Mouse (Mus musculus) gastrocnemius, adult 2 months (tissue): ENCODE measurements around the gene Tspan13. TPM values are rescaled to one million over a fixed set of nuclear protein-coding genes. Genes with fewer than 3 reads are reported as not detected.

Experiments
- DNase-seq: peaks from one replicate; pipeline ENCODE4 v3.0.0; 2022
- H3K27ac ChIP-seq: fragments of 200-600 bp; 2 replicates; pipeline ENCODE4 v1.8.1; 2022; ENCODE audit warnings: mild to moderate bottlenecking
- H3K4me3 ChIP-seq: fragments of 200-600 bp; 2 replicates; pipeline ENCODE4 v1.8.1; 2022; ENCODE audit warnings: mild to moderate bottlenecking, moderate library complexity
- CTCF ChIP-seq: fragments of 200-600 bp; IDR thresholded peaks from 2 replicates; pipeline ENCODE4 v1.8.1; 2022; ENCODE audit warnings: antibody characterized with exemption, mild to moderate bottlenecking, moderate library complexity
- intact Hi-C: fragments of 180-260 bp; cut with DNase I; formaldehyde crosslinking; loops from one replicate; pipeline ENCODE4 v1.15.1; 2025
- total RNA-seq, 2 experiments: library from RNA; stranded (reverse); gene quantifications; 2 replicates each; pipeline ENCODE4 v1.2.3; 2021

Tspan13 gene
- total RNA-seq, 2 experiments from 2014 or later = 19.4 to 23.0 TPM

DNA sequence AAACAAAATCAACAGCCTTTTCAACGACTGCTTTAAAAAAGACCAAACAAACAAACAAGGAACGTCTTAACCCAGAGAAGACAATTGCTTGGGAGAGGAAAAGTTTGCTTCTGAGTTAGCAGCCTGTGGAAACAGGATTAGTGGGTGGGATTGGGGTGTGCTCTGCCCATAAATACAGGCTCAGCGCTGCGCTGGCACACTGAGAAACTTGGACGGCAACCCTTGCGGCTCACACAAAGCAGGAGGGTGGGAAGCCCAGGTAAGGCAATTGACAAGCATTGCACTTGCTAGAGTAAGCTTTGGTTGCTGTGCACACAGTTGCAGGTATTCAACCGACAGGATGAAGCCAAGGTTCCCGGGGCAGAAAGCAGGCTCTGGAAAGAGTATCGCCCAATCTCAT, 49.6 kb downstream of the Tspan13 start, which contains the start of gene Agr2:
Gene Agr2 (plus strand): TSS at position 197 of the 400 bp plus-strand sequence.
- Histone ChIP-seq H3K27ac (no peak within 1 kb of the TSS), H3K4me3 (no peak within 1 kb of the TSS)
- TF ChIP-seq CTCF = no peak
- no peak for DNase-seq
- intact Hi-C loops = no loop called here

DNA sequence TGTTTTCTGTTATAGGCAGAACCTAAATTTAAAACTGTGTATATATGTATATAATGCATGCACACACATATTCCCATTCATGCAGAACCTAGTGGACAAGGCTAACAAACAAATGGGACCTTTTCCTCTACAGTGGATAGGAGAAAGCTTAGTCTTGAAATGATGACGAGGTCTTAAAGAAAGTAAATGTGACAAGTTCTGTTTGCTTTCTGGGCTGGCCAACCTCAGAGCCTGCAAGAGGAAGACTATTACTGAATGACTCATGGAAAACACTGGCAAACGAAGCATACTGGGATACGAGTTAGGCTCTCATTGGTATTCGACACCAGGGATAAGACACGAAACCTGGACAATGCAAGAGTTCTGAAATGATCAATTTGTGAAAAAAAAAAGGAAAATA, 57.6 kb downstream of the Tspan13 start:
- DNase-seq = no peak
- intact Hi-C loops = no loop called here
- no peak overlapping the region for H3K27ac ChIP-seq
- TF ChIP-seq CTCF = no peak
- no peak overlapping the region for H3K4me3 ChIP-seq

DNA sequence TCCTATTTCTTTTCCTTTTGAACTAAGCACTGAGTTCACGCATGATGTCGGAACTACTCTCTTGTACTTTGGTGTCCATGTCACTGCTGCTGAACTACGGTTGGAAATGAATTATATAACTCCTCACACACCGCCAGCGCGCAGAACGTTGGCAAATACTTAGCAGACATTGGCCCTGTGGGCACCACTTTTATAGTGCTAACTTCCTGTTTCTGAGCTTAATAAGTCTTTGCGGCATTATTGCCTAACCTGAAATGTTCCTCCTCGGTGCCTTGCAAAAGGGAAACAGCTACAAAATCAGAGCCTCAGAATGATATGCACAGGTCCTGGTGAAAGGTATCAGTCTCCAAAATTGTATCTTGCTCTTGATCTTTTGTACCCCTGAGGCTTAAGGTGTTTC, 58.8 kb downstream of the Tspan13 start:
- no peak overlapping the region for H3K27ac ChIP-seq
- H3K4me3 ChIP-seq = no peak overlapping the region
- intact Hi-C loops = no loop called here
- no peak for TF ChIP-seq CTCF
- DNase-seq = no peak

DNA sequence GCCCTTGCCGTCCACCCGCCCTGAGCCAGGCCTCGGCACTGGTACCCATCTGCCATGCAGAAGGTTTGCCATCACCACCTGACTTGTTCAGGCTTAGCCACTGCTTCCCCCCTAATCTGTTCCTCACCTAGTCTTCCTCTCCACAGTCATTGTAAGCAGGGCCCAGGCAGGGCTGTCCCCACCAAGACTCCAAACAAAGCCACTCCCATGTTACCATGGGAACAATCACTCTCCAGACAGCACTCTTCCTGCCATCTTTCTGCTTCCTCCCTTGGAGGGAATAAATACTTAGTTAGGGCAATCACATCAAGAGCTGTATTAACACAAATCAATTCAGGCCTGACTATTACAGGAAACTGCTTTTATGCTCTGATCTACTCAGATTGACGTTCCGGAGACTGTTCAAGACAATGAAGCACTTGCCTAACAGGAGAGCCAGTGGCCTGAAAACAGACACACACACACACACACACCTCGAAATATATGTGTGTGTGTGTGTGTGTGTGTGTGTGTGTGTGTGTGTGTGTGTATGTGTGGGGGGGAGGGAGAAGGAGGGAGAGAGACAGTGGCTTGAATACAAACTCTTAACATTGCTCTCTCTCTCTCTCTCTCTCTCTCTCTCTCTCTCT, 60.5 kb downstream of the Tspan13 start:
- no peak for TF ChIP-seq CTCF
- intact Hi-C loops = no loop called here

DNA sequence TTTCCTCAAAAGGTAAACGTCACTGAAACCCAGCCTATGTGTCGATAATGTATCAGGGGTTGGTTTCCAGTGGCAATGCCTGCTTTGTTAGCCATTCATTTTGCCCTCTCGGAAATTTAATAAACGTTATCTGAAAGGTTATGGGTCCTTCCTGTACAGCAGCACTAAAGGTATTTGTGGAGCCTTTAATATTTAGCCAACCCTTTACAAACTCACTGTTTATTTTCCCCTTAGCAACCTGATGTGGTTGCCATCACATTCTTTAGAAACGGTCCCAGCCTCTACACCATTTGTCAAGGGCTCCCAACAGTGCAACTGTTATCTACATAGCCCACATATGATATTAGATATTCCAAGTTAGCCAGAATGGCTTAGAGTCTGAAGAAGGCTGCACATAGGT, 62.7 kb downstream of the Tspan13 start:
- Histone ChIP-seq H3K27ac (no peak overlapping the region), H3K4me3 (no peak overlapping the region)
- DNase-seq = no peak
- intact Hi-C loops = no loop called here
- TF ChIP-seq CTCF = no peak

More for the DNA sequence above, 60.5 kb downstream of the Tspan13 start:
- DNase-seq = no peak
- no peak overlapping the region for H3K4me3 ChIP-seq
- H3K27ac ChIP-seq = no peak overlapping the region

DNA sequence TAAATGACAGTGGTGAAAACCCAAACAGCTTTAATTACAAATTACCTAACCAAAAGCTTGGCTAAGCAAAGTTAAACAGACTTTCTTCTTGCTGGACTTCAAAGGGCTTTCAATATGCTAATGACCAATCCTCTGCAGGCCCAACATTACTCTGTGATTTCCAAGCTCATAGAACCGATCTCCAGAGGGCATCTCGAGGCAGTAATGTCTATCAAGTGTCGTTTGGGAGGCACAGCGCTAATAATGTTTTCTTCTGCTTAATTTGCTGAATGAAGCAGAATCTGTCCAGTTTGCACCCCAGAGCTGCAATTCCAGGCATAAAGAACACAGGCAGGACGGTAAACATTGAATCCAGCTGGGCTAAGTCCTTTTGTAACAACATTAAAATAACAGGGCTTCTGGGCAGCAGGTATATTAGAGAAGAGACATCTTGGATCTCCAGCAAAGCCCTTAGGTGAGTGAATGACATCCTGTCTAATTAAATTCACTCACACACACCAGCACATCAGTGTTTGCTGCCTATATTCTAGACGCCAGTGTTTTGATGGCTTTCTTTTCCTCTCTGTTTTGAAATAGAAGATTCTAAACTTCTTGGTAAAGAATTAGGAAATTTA, 64.6 kb downstream of the Tspan13 start:
- DNase-seq = no peak
- H3K4me3 ChIP-seq = no peak overlapping the region
- TF ChIP-seq CTCF = no peak
- intact Hi-C loops = no loop called here
- no peak overlapping the region for H3K27ac ChIP-seq

DNA sequence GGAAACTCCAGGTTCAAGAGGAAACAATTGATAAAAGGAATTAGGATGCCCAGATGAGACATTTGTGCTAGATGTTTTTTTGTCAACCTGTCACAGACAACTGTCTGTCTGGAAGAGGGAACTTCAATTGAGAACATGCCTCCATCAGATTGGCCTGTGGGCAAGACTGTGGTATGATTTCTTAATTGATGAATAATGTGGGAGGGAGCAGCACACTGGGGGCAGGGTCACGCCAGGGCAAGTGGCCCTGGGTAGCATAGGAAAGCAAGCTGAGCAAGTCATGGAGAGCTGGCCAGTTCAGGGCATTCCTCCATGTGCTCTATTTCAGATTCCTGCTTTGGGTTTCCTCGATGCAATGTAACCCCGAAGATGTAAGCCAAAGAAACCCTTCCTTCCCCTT, 66.4 kb downstream of the Tspan13 start:
- H3K4me3 ChIP-seq = no peak overlapping the region
- no peak for DNase-seq
- intact Hi-C loops = no loop called here
- H3K27ac ChIP-seq = no peak overlapping the region
- TF ChIP-seq CTCF = no peak

DNA sequence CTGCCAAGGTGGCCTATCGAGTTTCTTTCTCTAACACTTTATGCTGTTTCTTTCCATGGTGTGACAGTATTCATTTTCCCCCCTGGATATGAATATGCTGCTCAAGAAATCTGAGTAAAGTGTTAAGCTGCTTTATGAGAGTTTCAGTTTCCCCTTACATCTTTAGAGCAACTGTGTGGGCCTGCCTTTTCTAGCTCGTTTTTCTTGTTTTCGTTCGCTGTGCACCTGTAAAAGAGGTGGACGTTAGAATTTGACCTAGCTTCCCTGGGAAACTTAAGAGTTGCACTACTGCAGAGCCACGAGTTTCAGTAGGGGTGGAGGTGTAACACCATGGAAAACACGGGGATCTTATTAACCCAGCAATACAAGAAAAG, 75.5 kb downstream of the Tspan13 start:
- DNase-seq = no peak
- no peak for TF ChIP-seq CTCF
- H3K4me3 ChIP-seq = no peak overlapping the region
- H3K27ac ChIP-seq = no peak overlapping the region
- intact Hi-C loops = no loop called here

DNA sequence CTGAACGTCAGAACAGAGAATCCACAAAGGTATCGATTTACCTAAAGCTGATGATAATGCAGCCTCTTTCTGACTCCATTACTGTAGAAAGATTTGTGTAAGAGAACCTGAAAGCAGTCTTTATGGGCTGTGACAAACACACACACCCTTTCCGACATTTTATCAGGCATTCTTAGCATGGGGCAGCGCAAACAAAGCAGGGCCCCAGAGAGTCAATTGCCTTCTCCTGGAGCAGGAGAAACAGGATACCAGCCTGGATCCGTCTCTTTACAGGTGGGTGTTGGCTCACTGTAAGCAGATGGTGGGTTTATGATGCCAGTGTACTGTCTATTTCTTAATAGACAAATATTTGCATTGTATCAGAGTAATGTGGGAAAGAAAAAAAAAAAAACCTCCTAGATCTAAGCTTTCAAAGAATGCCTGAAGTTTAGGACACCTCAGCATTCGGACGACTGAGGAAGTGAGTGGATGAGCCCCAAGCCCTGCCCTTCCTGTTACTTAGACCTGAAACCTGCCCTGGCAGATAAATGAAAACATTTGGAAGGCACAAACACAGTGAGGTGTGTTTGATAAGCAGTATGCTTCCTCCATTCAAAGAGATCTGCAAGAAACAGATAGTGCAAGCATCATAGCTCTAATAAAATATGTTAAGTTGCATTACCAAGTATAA, 76.1 kb downstream of the Tspan13 start:
- Histone ChIP-seq H3K27ac (no peak overlapping the region), H3K4me3 (no peak overlapping the region)
- intact Hi-C loops = no loop called here
- no peak for DNase-seq
- TF ChIP-seq CTCF = no peak

Other genes starting within 250 kb of the Tspan13 start
- gene Agr3, start 116.9 kb downstream of the Tspan13 start, total RNA-seq = not detected
- not detected for gene Agr2, start 49.6 kb downstream of the Tspan13 start, total RNA-seq
- 1 to 10 TPM; 5.1 to 6.5 TPM for gene Ankmy2, start 114.6 kb upstream of the Tspan13 start, total RNA-seq
- 100 to 1,000 TPM; 107 to 130 TPM for gene Bzw2, start 115.6 kb upstream of the Tspan13 start, total RNA-seq
- not detected for gene Lrrc72, start 210.9 kb upstream of the Tspan13 start, total RNA-seq